ENCODE assay signal across 20 mouse cellular contexts in the genomic region with DNA sequence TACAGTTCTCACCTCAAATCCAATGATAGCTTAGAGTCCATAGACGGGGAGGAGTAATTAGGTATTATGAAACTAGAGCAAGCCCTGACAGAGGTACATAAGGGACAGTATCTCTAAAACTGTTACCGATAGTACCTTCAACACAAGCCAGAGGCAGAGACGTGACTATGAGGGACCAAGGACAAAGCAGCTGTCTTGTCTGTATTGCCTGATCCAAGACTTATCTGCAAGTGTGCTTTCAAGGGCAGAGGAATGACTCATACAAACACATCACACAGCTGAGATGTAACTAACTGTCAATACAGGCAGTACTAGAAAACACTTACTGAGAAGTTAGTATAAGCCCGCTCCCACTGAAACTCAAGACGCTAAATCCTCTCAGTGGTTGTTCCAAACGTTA.
DNase-seq lines count a peak whose midpoint lies in the region; ATAC-seq and TF ChIP-seq lines count a peak whose summit lies in the region.
"Had no signal": no experiment of that assay in that cellular context is flagged by ENCODE, and none has a peak within 500 bp of the region (broad histone marks: within the 10 kb centered on the region; RNA-seq: fewer than 3 reads in every experiment).

No protein-coding gene starts in this region.

- H3K9me3 ChIP-seq in intestine, embryonic 14.5 days (ENCODE audit: control insufficient read depth, low read length), result no peaks in the 10 kb centered on the region
- no peaks in the 10 kb centered on the region for H3K9me3 ChIP-seq in intestine, embryonic 15.5 days
- H3K9me3 ChIP-seq in forebrain, embryonic 16.5 days (ENCODE audit: control insufficient read depth, low read length), result no peaks in the 10 kb centered on the region
- H3K9me3 ChIP-seq: embryonic facial prominence, embryonic 12.5 days; embryonic facial prominence, embryonic 15.5 days; hindbrain, embryonic 12.5 days; hindbrain, embryonic 15.5 days had no signal

- no peak for TF ChIP-seq CTCF in C2C12 (IDR thresholded peaks at IDR 0.05; ENCODE audit: control insufficient read depth, insufficient read depth, insufficient read length)

- no peak overlapping the region for H3K9ac ChIP-seq in intestine, embryonic 14.5 days (ENCODE audit: low read length)
- H3K9ac ChIP-seq in intestine, embryonic 15.5 days, result no peak overlapping the region
- H3K9ac ChIP-seq in forebrain, embryonic 16.5 days (replicated peaks; ENCODE audit: low read depth, low read length), result no peak overlapping the region
- H3K9ac ChIP-seq: embryonic facial prominence, embryonic 12.5 days; embryonic facial prominence, embryonic 15.5 days; hindbrain, embryonic 12.5 days; hindbrain, embryonic 15.5 days had no signal

- peak; percentile 46 for DNase-seq in adrenal gland, adult 2 months
- DNase-seq in adrenal gland, postnatal 25 days, result no peak
- peak; percentile 29 for DNase-seq in intestine, embryonic 14.5 days (ENCODE audit: low spot score)
- DNase-seq: cerebellum, adult 11 months; cerebellum, adult 2 months; cerebellum, adult 9-11 months; cerebellum, postnatal 25 days; gastrocnemius, postnatal 25 days; heart, adult 18-20 months; kidney, adult 18-20 months had no signal

- H3K79me3 ChIP-seq in C2C12 (ENCODE audit: low read depth), result no peaks in the 10 kb centered on the region

- WGBS in intestine, embryonic 14.5 days, result 92% methylated on average over 6 of the region's 6 CpGs
- WGBS in intestine, embryonic 15.5 days, result 86% methylated on average over 6 of the region's 6 CpGs
- WGBS in forebrain, embryonic 16.5 days, result 93% methylated on average over 6 of the region's 6 CpGs

- ATAC-seq in intestine, embryonic 14.5 days (replicated peaks; ENCODE audit: low FRiP score, low TSS enrichment, low read depth), result no peak
- no peak for ATAC-seq in intestine, embryonic 15.5 days
- no peak for ATAC-seq in forebrain, embryonic 16.5 days
- ATAC-seq: activated CD4-positive, CD25-positive, alpha-beta regulatory T cell, adult 4 months; forebrain, embryonic 14.5 days; intestine, embryonic 16.5 days had no signal

- H3K4me3 ChIP-seq in intestine, embryonic 14.5 days (ENCODE audit: low read depth, low read length), result no peak overlapping the region
- H3K4me3 ChIP-seq in intestine, embryonic 15.5 days (replicated peaks), result no peak overlapping the region
- no peak overlapping the region for H3K4me3 ChIP-seq in C2C12 (ENCODE audit: insufficient read depth, poor library complexity, severe bottlenecking)
- H3K4me3 ChIP-seq in forebrain, embryonic 16.5 days (replicated peaks; ENCODE audit: low read length), result no peak overlapping the region
- H3K4me3 ChIP-seq: embryonic facial prominence, embryonic 12.5 days; embryonic facial prominence, embryonic 15.5 days; hindbrain, embryonic 12.5 days; hindbrain, embryonic 15.5 days had no signal

- H3K4me2 ChIP-seq in intestine, embryonic 14.5 days (ENCODE audit: low read length), result no peak overlapping the region
- H3K4me2 ChIP-seq in intestine, embryonic 15.5 days (replicated peaks), result no peak overlapping the region
- H3K4me2 ChIP-seq in forebrain, embryonic 16.5 days (ENCODE audit: low read length), result no peak overlapping the region
- H3K4me2 ChIP-seq: embryonic facial prominence, embryonic 12.5 days; embryonic facial prominence, embryonic 15.5 days; hindbrain, embryonic 12.5 days; hindbrain, embryonic 15.5 days had no signal

- H3K27ac ChIP-seq in intestine, embryonic 14.5 days (ENCODE audit: low read depth), result no peak overlapping the region
- H3K27ac ChIP-seq in intestine, embryonic 15.5 days, result no peak overlapping the region
- H3K27ac ChIP-seq in forebrain, embryonic 16.5 days (ENCODE audit: low read length), result no peak overlapping the region
- H3K27ac ChIP-seq: embryonic facial prominence, embryonic 12.5 days; embryonic facial prominence, embryonic 15.5 days; hindbrain, embryonic 12.5 days; hindbrain, embryonic 15.5 days had no signal

- no peaks in the 10 kb centered on the region for H3K27me3 ChIP-seq in intestine, embryonic 14.5 days (replicated peaks; ENCODE audit: control insufficient read depth, insufficient read depth, low read length)
- H3K27me3 ChIP-seq in intestine, embryonic 15.5 days (replicated peaks), result no peaks in the 10 kb centered on the region
- H3K27me3 ChIP-seq in C2C12 (ENCODE audit: control insufficient read depth, insufficient read depth, insufficient read length), result no peaks in the 10 kb centered on the region
- no peaks in the 10 kb centered on the region for H3K27me3 ChIP-seq in forebrain, embryonic 16.5 days (replicated peaks; ENCODE audit: control insufficient read depth, insufficient read depth, low read length)
- H3K27me3 ChIP-seq: embryonic facial prominence, embryonic 12.5 days; embryonic facial prominence, embryonic 15.5 days; hindbrain, embryonic 12.5 days; hindbrain, embryonic 15.5 days had no signal

- H3K36me3 ChIP-seq in intestine, embryonic 14.5 days (ENCODE audit: control insufficient read depth, insufficient read depth, low read length), result peaks cover 69% of the 10 kb centered on the region
- 0 out of 2 replicates have a peak, but pooled peaks cover 8% of the 10 kb centered on the region for H3K36me3 ChIP-seq in intestine, embryonic 15.5 days
- peaks cover 27% of the 10 kb centered on the region for H3K36me3 ChIP-seq in C2C12 (ENCODE audit: control insufficient read depth, insufficient read depth)
- peaks cover 6% of the 10 kb centered on the region for H3K36me3 ChIP-seq in forebrain, embryonic 16.5 days (ENCODE audit: control insufficient read depth, insufficient read depth)

- no peak overlapping the region for H3ac ChIP-seq in C2C12 (ENCODE audit: control insufficient read depth, insufficient read length, low read depth)

- H3K4me1 ChIP-seq in intestine, embryonic 14.5 days (replicated peaks; ENCODE audit: control insufficient read depth, insufficient read depth, low read length), result no peaks in the 10 kb centered on the region
- no peaks in the 10 kb centered on the region for H3K4me1 ChIP-seq in intestine, embryonic 15.5 days (replicated peaks)
- no peaks in the 10 kb centered on the region for H3K4me1 ChIP-seq in forebrain, embryonic 16.5 days (replicated peaks; ENCODE audit: control insufficient read depth, insufficient read depth, low read length)
- H3K4me1 ChIP-seq: embryonic facial prominence, embryonic 12.5 days; embryonic facial prominence, embryonic 15.5 days; hindbrain, embryonic 12.5 days; hindbrain, embryonic 15.5 days had no signal

- no peaks in the 10 kb centered on the region for H3K79me2 ChIP-seq in C2C12 (ENCODE audit: control insufficient read depth, insufficient read depth)

TF ChIP-seq in C2C12, 6 proteins besides CTCF, POLR2A, EP300 and RAD21:
- TF ChIP-seq CEBPB (IDR thresholded peaks at IDR 0.05; ENCODE audit: low read depth), result no peak
- TF ChIP-seq MYOD1 (IDR thresholded peaks at IDR 0.05; ENCODE audit: control insufficient read depth, insufficient read length, low read depth), result peak; percentile 24
